ENCODE assay signal across 10 mouse cellular contexts in the genomic region with DNA sequence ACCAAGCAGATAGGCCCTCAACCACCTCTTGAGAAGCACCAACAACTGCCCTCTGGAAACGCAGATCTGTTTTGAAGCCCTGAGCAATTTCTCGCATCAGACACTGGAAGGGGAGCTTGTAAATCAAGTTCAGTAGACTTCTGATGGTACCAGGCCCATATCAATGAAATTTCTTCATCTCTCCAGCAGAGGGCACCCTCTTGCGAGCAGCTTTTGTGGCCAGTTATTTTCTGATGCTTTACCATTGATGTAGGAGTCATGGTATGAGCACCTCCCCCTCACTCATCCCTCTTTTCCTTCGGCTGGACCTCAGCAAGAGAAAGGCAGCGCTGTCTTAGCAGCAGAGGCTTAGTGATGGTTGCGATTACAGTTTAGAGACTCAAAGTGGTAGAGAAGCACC.
DNase-seq lines count a peak whose midpoint lies in the region; ATAC-seq and TF ChIP-seq lines count a peak whose summit lies in the region.
"Had no signal": no experiment of that assay in that cellular context is flagged by ENCODE, and none has a peak within 500 bp of the region (broad histone marks: within the 10 kb centered on the region; RNA-seq: fewer than 3 reads in every experiment).

No protein-coding gene starts in this region.

- TF ChIP-seq POLR2A in lung, adult 2 months (IDR thresholded peaks at IDR 0.05; ENCODE audit: borderline replicate concordance, extremely low read depth, low read depth, low read length): no peak
- no peak for TF ChIP-seq POLR2A in cortical plate, adult 2 months (IDR thresholded peaks at IDR 0.05; ENCODE audit: extremely low read depth, insufficient read depth, low read length)

- WGBS in lung, adult 2 months: 50% methylated on average over 6 of the region's 6 CpGs

- H3K27ac ChIP-seq in cortical plate, adult 2 months (ENCODE audit: insufficient read depth, low read length): no peak overlapping the region

- DNase-seq in frontal cortex, postnatal 14 days (ENCODE audit: low spot score in 2 of 2): no peak
- no peak for DNase-seq in lung, adult 2 months
- no peak for DNase-seq in lung, postnatal 25 days (ENCODE audit: low spot score)
- peak; percentile 13 for DNase-seq in mesoderm, embryonic 11.5 days (ENCODE audit: low read depth, low spot score)
- no peak for DNase-seq in ovary, postnatal 36 days (ENCODE audit: low spot score)
- no peak for DNase-seq in natural killer cell, adult 2 months (ENCODE audit: low spot score in 2 of 2)

- peak; percentile 16; the same call in 1 of the 2 replicates for TF ChIP-seq CTCF in lung, adult 2 months (IDR thresholded peaks at IDR 0.05; ENCODE audit: insufficient read depth, low read length)
- TF ChIP-seq CTCF in cortical plate, adult 2 months (IDR thresholded peaks at IDR 0.05; ENCODE audit: extremely low read depth, insufficient read depth, low read length): peak; percentile 38; the same call in 1 of the 2 replicates

- peak; percentile 89 for ATAC-seq in frontal cortex, adult (ENCODE audit: low TSS enrichment)

- H3K4me3 ChIP-seq in lung, adult 2 months (replicated peaks; ENCODE audit: extremely low read depth, low read depth, low read length): no peak overlapping the region
- H3K4me3 ChIP-seq in cortical plate, adult 2 months (ENCODE audit: insufficient read depth, low read length): no peak overlapping the region
- H3K4me3 ChIP-seq: erythroblast, embryonic 14.5 days; myocyte had no signal

- no peaks in the 10 kb centered on the region for H3K4me1 ChIP-seq in lung, adult 2 months (ENCODE audit: control insufficient read depth, insufficient read depth, low read length)
- no peaks in the 10 kb centered on the region for H3K4me1 ChIP-seq in cortical plate, adult 2 months (ENCODE audit: control insufficient read depth, insufficient read depth, low read length)
